Mouse (Mus musculus) neural tube, embryonic 14.5 days (tissue): ENCODE data around the gene Plcg1. TPM values are rescaled to one million over a fixed set of nuclear protein-coding genes. Genes with fewer than 3 reads are reported as not detected.

Source experiments
- ATAC-seq: fragments of 200-750 bp; cut with Nextera tagmentation; 2 replicates; pipeline ENCODE4 v1.8.0; 2017; ENCODE audit warnings: low read depth, mild to moderate bottlenecking, moderate TSS enrichment, moderate library complexity
- H3K27ac ChIP-seq: fragments of 300-500 bp; sonication (generic); 2 replicates; pipeline ENCODE4 v1.5.1; 2014; ENCODE audit warnings: low read depth, mild to moderate bottlenecking, control low read depth, low read length, moderate library complexity, mixed read lengths
- H3K27me3 ChIP-seq: fragments of 300-500 bp; sonication (generic); 2 replicates; pipeline ENCODE4 v1.6.1; 2014; ENCODE audit warnings: low read length; ENCODE audit not compliant: control insufficient read depth, insufficient read depth
- H3K36me3 ChIP-seq: fragments of 300-500 bp; sonication (generic); 2 replicates; pipeline ENCODE4 v1.6.1; 2014; ENCODE audit warnings: low read length, mixed read lengths; ENCODE audit not compliant: control insufficient read depth, insufficient read depth
- H3K4me1 ChIP-seq: fragments of 300-500 bp; sonication (generic); 2 replicates; pipeline ENCODE4 v1.6.1; 2014; ENCODE audit warnings: low read length; ENCODE audit not compliant: control insufficient read depth, insufficient read depth
- H3K4me2 ChIP-seq: fragments of 300-500 bp; sonication (generic); 2 replicates; pipeline ENCODE4 v1.6.1; 2014; ENCODE audit warnings: mild to moderate bottlenecking, low read depth, low read length, control low read depth
- H3K4me3 ChIP-seq: fragments of 300-500 bp; sonication (generic); 2 replicates; pipeline ENCODE4 v1.5.1; 2014; ENCODE audit warnings: low read depth, low read length, control low read depth, mixed read lengths
- H3K9ac ChIP-seq: fragments of 300-500 bp; sonication (generic); replicated peaks from 2 replicates; pipeline ENCODE4 v1.6.1; 2014; ENCODE audit warnings: low read depth, mild to moderate bottlenecking, control low read depth, low read length, mixed read lengths
- H3K9me3 ChIP-seq: fragments of 300-500 bp; sonication (generic); 2 replicates; pipeline ENCODE4 v1.6.1; 2016; ENCODE audit warnings: low read length; ENCODE audit not compliant: control insufficient read depth
- WGBS: fragments of 180-500 bp; shearing (Covaris S2); extraction: QIAGEN DNeasy Blood & Tissue Kit; methylation state at CpG from one replicate; pipeline ENCODE4 v1.1.7; 2014; 5-methylcytosine and 5-hydroxymethylcytosine counted together
- polyA plus RNA-seq: library from polyadenylated mRNA; unstranded; fragments of >200 nt; fragmentation: Nextera tagmentation; extraction: Ambion mirVana; gene quantifications from 2 replicates; pipeline ENCODE4 v1.2.1, GENCODE M21; 2014

Plcg1 gene
- polyA plus RNA-seq, 1 experiment from 2014 or later = 50.6 TPM

GRCm38 (mm10) chr2:160760433-160761184 is 29.5 kb downstream of the Plcg1 start:
- H3K36me3 ChIP-seq = peaks cover 72% of the 10 kb centered on the region
- no peaks in the 10 kb centered on the region for H3K4me1 ChIP-seq
- no peaks in the 10 kb centered on the region for H3K9me3 ChIP-seq
- no peak overlapping the region for H3K4me3 ChIP-seq
- no peak overlapping the region for H3K4me2 ChIP-seq
- no peak for ATAC-seq
- 87% methylated on average over 9 of the region's 9 CpGs for WGBS
- 0 out of 2 replicates have a peak overlapping the region, but pooled peaks have one; percentile 10 for H3K27ac ChIP-seq
- H3K9ac ChIP-seq = no peak overlapping the region
- no peaks in the 10 kb centered on the region for H3K27me3 ChIP-seq

- Histone ChIP-seq H3K9ac (no peak overlapping the region), H3K4me2 (no peak overlapping the region), H3K27ac (no peak overlapping the region), H3K4me1 (no peaks in the 10 kb centered on the region; the same call in 1 of the 2 replicates), H3K9me3 (no peaks in the 10 kb centered on the region), H3K27me3 (no peaks in the 10 kb centered on the region), H3K4me3 (no peak overlapping the region), H3K36me3 (peaks cover 40% of the 10 kb centered on the region)
- no peak for ATAC-seq
- WGBS = 93% methylated on average over 3 of the region's 3 CpGs
Measured at GRCm38 (mm10) chr2:160763816-160764215, 32.7 kb downstream of the Plcg1 start.

DNA sequence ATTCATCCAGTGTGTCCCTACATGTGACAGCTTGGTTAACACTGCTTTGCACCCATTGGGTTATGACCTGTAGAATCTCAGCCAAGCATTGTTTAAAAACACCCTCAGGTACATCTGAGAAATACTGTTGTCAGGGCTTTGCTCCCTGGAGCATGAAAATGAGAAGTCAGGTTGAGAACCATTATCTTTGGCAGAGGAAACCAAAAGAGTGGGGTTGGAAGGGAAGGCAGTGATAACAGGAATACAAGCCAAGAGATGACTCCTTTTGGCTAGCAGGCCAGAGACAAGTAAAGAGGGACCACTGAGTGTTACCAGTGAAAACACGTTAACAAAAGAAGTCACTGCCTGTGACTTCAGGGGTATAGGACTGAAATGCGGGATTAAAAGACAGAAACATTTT is 33.3 kb downstream of the Plcg1 start:
- Histone ChIP-seq H3K9ac (no peak overlapping the region), H3K27ac (no peak overlapping the region), H3K9me3 (no peaks in the 10 kb centered on the region), H3K4me2 (no peak overlapping the region), H3K4me3 (no peak overlapping the region), H3K4me1 (no peaks in the 10 kb centered on the region; the same call in 1 of the 2 replicates), H3K27me3 (no peaks in the 10 kb centered on the region), H3K36me3 (peaks cover 39% of the 10 kb centered on the region)
- 94% methylated on average over 2 of the region's 2 CpGs for WGBS
- no peak for ATAC-seq

DNA sequence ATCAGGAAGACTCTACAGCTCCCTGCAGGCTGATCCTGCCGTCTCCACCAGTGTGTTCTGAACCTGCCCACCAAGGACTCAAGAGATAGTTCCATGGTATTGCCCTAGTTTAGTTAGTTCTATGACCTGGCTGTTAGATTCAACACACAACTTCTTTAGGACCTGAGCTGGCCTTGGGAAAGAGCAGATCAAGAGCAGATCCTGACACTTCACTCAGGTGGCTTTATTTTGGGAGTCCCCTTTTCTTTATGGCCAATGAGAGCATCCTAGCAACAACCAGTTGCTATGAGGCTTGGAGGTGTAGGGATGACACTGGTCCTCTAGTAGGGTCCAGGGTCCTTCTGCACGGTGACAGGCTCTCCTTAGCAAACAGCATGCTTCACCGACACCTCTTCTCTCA is 34.0 kb downstream of the Plcg1 start:
- no peaks in the 10 kb centered on the region for H3K9me3 ChIP-seq
- no peaks in the 10 kb centered on the region; the same call in 1 of the 2 replicates for H3K4me1 ChIP-seq
- 82% methylated on average over 3 of the region's 3 CpGs for WGBS
- no peak overlapping the region for H3K4me3 ChIP-seq
- no peak overlapping the region for H3K4me2 ChIP-seq
- H3K9ac ChIP-seq = no peak overlapping the region
- ATAC-seq = no peak
- no peak overlapping the region for H3K27ac ChIP-seq
- no peaks in the 10 kb centered on the region for H3K27me3 ChIP-seq
- peaks cover 31% of the 10 kb centered on the region for H3K36me3 ChIP-seq

DNA sequence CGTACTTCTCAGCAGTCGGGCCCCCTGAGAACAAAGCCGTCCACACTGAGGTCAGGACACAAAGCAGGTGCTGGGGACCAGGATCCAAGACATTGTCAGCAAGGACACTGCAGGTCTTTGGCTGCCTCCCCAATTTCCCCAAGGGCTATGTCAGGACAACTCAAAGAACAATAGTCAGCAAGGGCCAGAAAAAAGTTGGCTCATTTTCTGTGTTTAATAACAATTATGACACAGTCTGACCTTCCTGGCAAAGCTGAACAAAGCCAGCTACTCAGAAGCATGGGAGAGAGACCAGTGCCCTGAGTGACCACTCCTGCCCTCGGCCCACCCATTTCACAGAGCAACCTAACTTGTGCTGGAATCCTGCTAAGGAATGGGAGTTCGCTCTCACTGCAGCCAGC is 35.3 kb downstream of the Plcg1 start:
- H3K27ac ChIP-seq = no peak overlapping the region
- no peak for ATAC-seq
- no peak overlapping the region for H3K4me3 ChIP-seq
- no peaks in the 10 kb centered on the region; the same call in 1 of the 2 replicates for H3K4me1 ChIP-seq
- no peaks in the 10 kb centered on the region for H3K27me3 ChIP-seq
- 63% methylated on average over 5 of the region's 5 CpGs for WGBS
- H3K36me3 ChIP-seq = peaks cover 22% of the 10 kb centered on the region
- H3K9ac ChIP-seq = no peak overlapping the region
- H3K4me2 ChIP-seq = no peak overlapping the region
- H3K9me3 ChIP-seq = no peaks in the 10 kb centered on the region

DNA sequence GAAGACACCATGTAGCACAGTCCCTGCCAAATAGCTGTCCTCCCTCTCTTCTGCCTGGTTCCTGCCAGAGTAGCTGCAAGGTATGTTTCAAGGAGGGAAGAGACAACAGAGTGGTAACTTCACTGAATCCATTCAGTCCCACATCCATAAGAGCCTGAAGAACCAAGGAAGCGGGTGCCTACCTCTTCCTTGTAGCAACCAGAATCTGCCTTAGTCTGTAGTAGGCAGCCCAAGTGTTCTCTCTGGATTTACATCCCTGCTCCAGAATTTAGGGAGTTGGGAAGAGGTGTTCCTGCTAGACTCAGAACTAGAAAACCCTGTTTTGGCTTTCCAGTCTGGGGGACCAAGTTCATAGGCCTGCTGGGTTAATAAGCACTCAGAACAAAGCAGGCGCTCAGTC is 36.1 kb downstream of the Plcg1 start:
- 92% methylated on average over 2 of the region's 2 CpGs for WGBS
- Histone ChIP-seq H3K4me3 (no peak overlapping the region), H3K9ac (no peak overlapping the region), H3K9me3 (no peaks in the 10 kb centered on the region), H3K4me2 (no peak overlapping the region), H3K36me3 (peaks cover 14% of the 10 kb centered on the region), H3K4me1 (no peaks in the 10 kb centered on the region; the same call in 1 of the 2 replicates), H3K27me3 (no peaks in the 10 kb centered on the region), H3K27ac (no peak overlapping the region)
- no peak for ATAC-seq

- Histone ChIP-seq H3K4me2 (no peak overlapping the region), H3K4me3 (no peak overlapping the region), H3K4me1 (no peaks in the 10 kb centered on the region; the same call in 1 of the 2 replicates), H3K27me3 (no peaks in the 10 kb centered on the region), H3K9ac (no peak overlapping the region), H3K9me3 (no peaks in the 10 kb centered on the region), H3K27ac (no peak overlapping the region), H3K36me3 (peaks cover 4% of the 10 kb centered on the region)
- no peak for ATAC-seq
- 83% methylated on average over 4 of the region's 4 CpGs for WGBS
Measured at GRCm38 (mm10) chr2:160768097-160768695, 37.1 kb downstream of the Plcg1 start.

GRCm38 (mm10) chr2:160768997-160769396 is 37.9 kb downstream of the Plcg1 start:
- Histone ChIP-seq H3K4me1 (no peaks in the 10 kb centered on the region; the same call in 1 of the 2 replicates), H3K4me2 (no peak overlapping the region), H3K9me3 (no peaks in the 10 kb centered on the region), H3K27ac (no peak overlapping the region), H3K36me3 (peaks cover 3% of the 10 kb centered on the region; the same call in 1 of the 2 replicates), H3K9ac (no peak overlapping the region), H3K27me3 (no peaks in the 10 kb centered on the region), H3K4me3 (no peak overlapping the region)
- 98% methylated on average over 2 of the region's 2 CpGs for WGBS
- no peak for ATAC-seq

DNA sequence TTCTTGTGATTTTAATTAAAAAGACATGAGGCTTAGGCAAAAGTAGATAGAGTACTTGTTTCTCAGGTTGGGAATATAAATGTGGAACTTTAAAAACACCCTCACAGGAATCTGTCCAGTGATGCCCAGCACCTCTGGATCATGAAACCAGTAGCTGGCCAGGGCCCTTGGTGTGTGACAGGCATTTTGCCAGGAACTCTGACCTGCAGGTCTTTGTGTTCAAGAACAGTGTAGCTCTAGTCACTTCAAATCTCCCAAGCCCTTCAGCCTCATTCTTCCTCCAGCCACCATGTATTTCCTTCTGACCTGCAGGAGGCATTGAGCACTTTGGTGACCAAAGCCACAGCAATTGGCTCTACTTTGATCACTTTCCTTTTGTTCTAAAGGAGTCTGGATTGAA is 39.3 kb downstream of the Plcg1 start:
- H3K4me2 ChIP-seq = no peak overlapping the region
- H3K36me3 ChIP-seq = peaks cover 3% of the 10 kb centered on the region; the same call in 1 of the 2 replicates
- H3K4me1 ChIP-seq = no peaks in the 10 kb centered on the region; the same call in 1 of the 2 replicates
- H3K4me3 ChIP-seq = no peak overlapping the region
- H3K9ac ChIP-seq = no peak overlapping the region
- H3K27ac ChIP-seq = no peak overlapping the region
- H3K27me3 ChIP-seq = no peaks in the 10 kb centered on the region
- no peaks in the 10 kb centered on the region for H3K9me3 ChIP-seq
- ATAC-seq = no peak
